18 mouse cellular contexts compared by ENCODE assay signal in genomic region chrX:163766290-163766689, GRCm38 (mm10). TPM values are rescaled to one million over a fixed set of nuclear protein-coding genes. Genes with fewer than 3 reads are reported as not detected.
"Had no signal": no experiment of that assay in that cellular context is flagged by ENCODE, and none has a peak within 500 bp of the region (broad histone marks: within the 10 kb centered on the region; RNA-seq: fewer than 3 reads in every experiment).

No protein-coding gene starts in this region.

- H3K9me3 ChIP-seq: limb, embryonic 13.5 days; midbrain, embryonic 13.5 days; neural tube, embryonic 15.5 days had no signal

- H3K4me1 ChIP-seq: limb, embryonic 13.5 days; midbrain, embryonic 13.5 days; neural tube, embryonic 15.5 days had no signal

- H3K4me3 ChIP-seq: limb, embryonic 13.5 days; midbrain, embryonic 13.5 days; myocyte; neural tube, embryonic 15.5 days had no signal

- H3K9ac ChIP-seq: limb, embryonic 13.5 days; liver, embryonic 14.5 days; midbrain, embryonic 13.5 days; neural tube, embryonic 15.5 days had no signal

- DNase-seq: kidney, adult 18-20 months; kidney, postnatal 36 days; layer of hippocampus, adult 9-11 months; left cerebral cortex, postnatal 4 days; lung, adult 2 months; right cerebral cortex, adult 18-20 months; right cerebral cortex, postnatal 25 days; thymus, adult 18-20 months; thymus, postnatal 14 days had no signal

- ATAC-seq: midbrain, embryonic 13.5 days had no signal

- H3K36me3 ChIP-seq: limb, embryonic 13.5 days; midbrain, embryonic 13.5 days; neural tube, embryonic 15.5 days had no signal

- H3K27ac ChIP-seq: limb, embryonic 13.5 days; liver, embryonic 14.5 days; midbrain, embryonic 13.5 days; neural tube, embryonic 15.5 days had no signal

- H3K4me2 ChIP-seq: limb, embryonic 13.5 days; midbrain, embryonic 13.5 days; neural tube, embryonic 15.5 days had no signal

RNA-seq across cellular contexts. Expression of gene Rnf138rt1, which starts 5.2 kb away (rescaled TPM):
- total RNA-seq: liver, adult 2 months; megakaryocyte-erythroid progenitor cell, adult 5-6 weeks had no signal
- polyA plus RNA-seq: intestine, embryonic 14.5 days; liver, adult 2 months; myocyte; small intestine, adult 2 months had no signal
